Mouse (Mus musculus): ENCODE results near the gene Tspan14. TPM values are rescaled to one million over a fixed set of nuclear protein-coding genes. Genes with fewer than 3 reads are reported as not detected.

The Tspan14 gene
- polyA plus RNA-seq, 1 experiment from 2014 or later = 104 TPM

GRCm38 (mm10) chr14:40863659-40864058 is 102.9 kb downstream of the Tspan14 start:
- H3K9me3 ChIP-seq (ENCODE audit: control insufficient read depth, low read length) = no peaks in the 10 kb centered on the region
- no peak overlapping the region for H3K9ac ChIP-seq (ENCODE audit: low read length)
- no peak overlapping the region for H3K27ac ChIP-seq (ENCODE audit: low read length)
- H3K4me3 ChIP-seq (ENCODE audit: low read length) = no peak overlapping the region
- H3K27me3 ChIP-seq (ENCODE audit: control insufficient read depth, insufficient read depth, low read depth, low read length) = no peaks in the 10 kb centered on the region
- no peak overlapping the region for H3K4me2 ChIP-seq (ENCODE audit: low read depth, low read length)
- no peak for ATAC-seq (ENCODE audit: low read depth)
- 77% methylated on average over 3 of the region's 3 CpGs for WGBS
- H3K36me3 ChIP-seq (ENCODE audit: control insufficient read depth, insufficient read depth, low read length) = no peaks in the 10 kb centered on the region
- no peaks in the 10 kb centered on the region for H3K4me1 ChIP-seq (replicated peaks; ENCODE audit: control insufficient read depth, insufficient read depth, low read length)

GRCm38 (mm10) chr14:40863022-40863421 is 103.6 kb downstream of the Tspan14 start:
- H3K36me3 ChIP-seq (ENCODE audit: control insufficient read depth, insufficient read depth, low read length) = no peaks in the 10 kb centered on the region
- ATAC-seq (ENCODE audit: low read depth) = no peak
- H3K4me1 ChIP-seq (replicated peaks; ENCODE audit: control insufficient read depth, insufficient read depth, low read length) = no peaks in the 10 kb centered on the region
- H3K27me3 ChIP-seq (ENCODE audit: control insufficient read depth, insufficient read depth, low read depth, low read length) = no peaks in the 10 kb centered on the region
- H3K4me3 ChIP-seq (ENCODE audit: low read length) = no peak overlapping the region
- H3K9me3 ChIP-seq (ENCODE audit: control insufficient read depth, low read length) = no peaks in the 10 kb centered on the region
- H3K9ac ChIP-seq (ENCODE audit: low read length) = no peak overlapping the region
- H3K4me2 ChIP-seq (ENCODE audit: low read depth, low read length) = no peak overlapping the region
- H3K27ac ChIP-seq (ENCODE audit: low read length) = no peak overlapping the region

Other genes starting within 250 kb of the Tspan14 start
- 0.73 and 2.0 TPM in 2 replicates for gene Sh2d4b, start 73.5 kb downstream of the Tspan14 start, polyA plus RNA-seq (2015; fragmentation: Nextera tagmentation; extraction: Ambion mirVana)
- 131 and 132 TPM in 2 replicates for gene Fam213a, start 47.0 kb upstream of the Tspan14 start, polyA plus RNA-seq (2015; fragmentation: Nextera tagmentation; extraction: Ambion mirVana)
- gene Dydc2, start 102.4 kb upstream of the Tspan14 start, polyA plus RNA-seq (2015; fragmentation: Nextera tagmentation; extraction: Ambion mirVana) = 0.70 and 0.89 TPM in 2 replicates
- 0.19 and 0.44 TPM in 2 replicates for gene Dydc1, start 106.1 kb upstream of the Tspan14 start, polyA plus RNA-seq (2015; fragmentation: Nextera tagmentation; extraction: Ambion mirVana)
- gene Mat1a, start 138.2 kb upstream of the Tspan14 start, polyA plus RNA-seq (2015; fragmentation: Nextera tagmentation; extraction: Ambion mirVana) = 6.7 and 9.5 TPM in 2 replicates
- 225 and 310 TPM in 2 replicates for gene Sftpa1, start 165.0 kb upstream of the Tspan14 start, polyA plus RNA-seq (2015; fragmentation: Nextera tagmentation; extraction: Ambion mirVana)
- 0.31 and 0.39 TPM in 2 replicates for gene Mbl1, start 184.7 kb upstream of the Tspan14 start, polyA plus RNA-seq (2015; fragmentation: Nextera tagmentation; extraction: Ambion mirVana)
- gene Sftpd, start 218.3 kb upstream of the Tspan14 start, polyA plus RNA-seq (2015; fragmentation: Nextera tagmentation; extraction: Ambion mirVana) = 3.3 and 6.7 TPM in 2 replicates